Mouse (Mus musculus) mature B cell (primary cell): Measurements from ENCODE around the gene Olah.
"Not testable (repeated sequence)": the region's sequence is repeated elsewhere in the genome, so short reads cannot be mapped to it uniquely, and the experiment has no call there.

ENCODE experiments used
- in situ Hi-C: fragments of 300-500 bp; cut with MboI; formaldehyde crosslinking; loops from 2 replicates; pipeline ENCODE4 v1.14.3; 2019

Gene Olah

GRCm38 (mm10) chr2:3397110-3397509, at the start of gene Olah:
Gene Olah (minus strand): TSS chr2:3397210.
- in situ Hi-C loops: not testable (repeated sequence)

GRCm38 (mm10) chr2:3445984-3446383, 49.0 kb upstream of the Olah start:
- in situ Hi-C loops: no loop called here

GRCm38 (mm10) chr2:3444206-3444605, 47.2 kb upstream of the Olah start:
- in situ Hi-C loops: no loop called here

- in situ Hi-C loops: no loop called here
These were observed 40.9 kb upstream of the Olah start for GRCm38 (mm10) chr2:3437956-3438355.

- in situ Hi-C loops: no loop called here
These were observed 38.5 kb upstream of the Olah start for GRCm38 (mm10) chr2:3435369-3436061.

- in situ Hi-C loops: no loop called here
These were observed 33.9 kb upstream of the Olah start for GRCm38 (mm10) chr2:3430956-3431355.

- in situ Hi-C loops: loop anchor here (10.0 kb wide), 1 partner anchor 90 kb away; the partner anchor contains the start of genes Acbd7 and Rpp38
These were observed 27.5 kb upstream of the Olah start for GRCm38 (mm10) chr2:3424579-3424910.

- in situ Hi-C loops: loop anchor here (10.0 kb wide), 1 partner anchor 89 kb away; the partner anchor contains the start of genes Acbd7 and Rpp38
These were observed 27.0 kb upstream of the Olah start, which contains the start of gene Dclre1c for GRCm38 (mm10) chr2:3423841-3424578. Gene Dclre1c (plus strand): TSS chr2:3424131.

- in situ Hi-C loops: loop anchor here (10.0 kb wide), 1 partner anchor 88 kb away; the partner anchor contains the start of genes Acbd7 and Rpp38
These were observed 25.5 kb upstream of the Olah start, which contains the start of gene Meig1 for GRCm38 (mm10) chr2:3422548-3422947. Gene Meig1 (minus strand): TSS chr2:3422648.

GRCm38 (mm10) chr2:3420157-3420556, 23.1 kb upstream of the Olah start:
- in situ Hi-C loops: loop anchor here (10.0 kb wide), 1 partner anchor 85 kb away; the partner anchor contains the start of genes Acbd7 and Rpp38

GRCm38 (mm10) chr2:3418883-3419431, 21.9 kb upstream of the Olah start:
- in situ Hi-C loops: no loop called here

GRCm38 (mm10) chr2:3415676-3416075, 18.7 kb upstream of the Olah start:
- in situ Hi-C loops: no loop called here

- in situ Hi-C loops: no loop called here
These were observed 17.2 kb upstream of the Olah start for GRCm38 (mm10) chr2:3414241-3414640.

GRCm38 (mm10) chr2:3407756-3408155, 10.7 kb upstream of the Olah start:
- in situ Hi-C loops: no loop called here

GRCm38 (mm10) chr2:3405981-3406380, 9.0 kb upstream of the Olah start:
- in situ Hi-C loops: no loop called here

- in situ Hi-C loops: no loop called here
These were observed 5.1 kb downstream of the Olah start for GRCm38 (mm10) chr2:3391945-3392344.

- in situ Hi-C loops: no loop called here
These were observed 9.7 kb downstream of the Olah start for GRCm38 (mm10) chr2:3387105-3387860.

GRCm38 (mm10) chr2:3365127-3365526, 31.9 kb downstream of the Olah start:
- in situ Hi-C loops: no loop called here

- in situ Hi-C loops: no loop called here
These were observed 35.9 kb downstream of the Olah start for GRCm38 (mm10) chr2:3361067-3361466.

- in situ Hi-C loops: no loop called here
These were observed 39.1 kb downstream of the Olah start for GRCm38 (mm10) chr2:3357887-3358286.

- in situ Hi-C loops: no loop called here
These were observed 40.7 kb downstream of the Olah start for GRCm38 (mm10) chr2:3356311-3356710.

- in situ Hi-C loops: no loop called here
These were observed 41.2 kb downstream of the Olah start for GRCm38 (mm10) chr2:3355793-3356192.
